Mouse (Mus musculus): Measurements from ENCODE around the gene Dnhd1. TPM values are rescaled to one million over a fixed set of nuclear protein-coding genes. Genes with fewer than 3 reads are reported as not detected.
A peak's percentile ranks its signal among the peaks of the same experiment; 100 is the strongest.

Dnhd1 gene
- polyA plus RNA-seq, 1 experiment: not detected

DNA sequence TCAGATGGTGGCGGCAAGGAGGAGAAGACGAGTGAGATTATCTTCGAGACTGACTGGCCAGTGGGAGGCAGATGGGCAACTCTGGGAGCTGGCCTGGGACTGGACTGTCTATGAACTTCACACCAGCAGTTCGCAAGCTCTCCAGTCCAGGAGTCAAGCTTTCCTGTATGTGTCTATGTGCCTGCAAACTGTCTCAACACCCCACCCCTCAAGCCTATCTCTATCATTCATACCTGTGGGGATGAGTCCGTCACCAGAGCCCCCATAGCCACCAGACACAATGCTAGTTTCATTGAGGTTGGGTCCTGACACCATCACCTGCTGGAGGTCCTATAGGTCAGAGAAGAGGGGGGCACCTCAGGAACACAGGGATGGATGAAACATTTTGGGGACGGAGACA, 11.9 kb upstream of the Dnhd1 start:
- Histone ChIP-seq H3K27me3 (ENCODE audit: control insufficient read depth) (peaks cover 2% of the 10 kb centered on the region), H3K9me3 (ENCODE audit: control insufficient read depth, low read length) (no peaks in the 10 kb centered on the region), H3K4me1 (ENCODE audit: control insufficient read depth) (peaks cover 60% of the 10 kb centered on the region), H3K4me3 (replicated peaks) (no peak overlapping the region), H3K36me3 (ENCODE audit: control insufficient read depth) (peaks cover 48% of the 10 kb centered on the region)
- no peak for TF ChIP-seq GATA1 (IDR thresholded peaks at IDR 0.05; ENCODE audit: low read length)
- no peak for TF ChIP-seq TAL1 (IDR thresholded peaks at IDR 0.05; ENCODE audit: low read length)

- TF ChIP-seq TAL1 (IDR thresholded peaks at IDR 0.05; ENCODE audit: low read length): no peak
- no peak for TF ChIP-seq GATA1 (IDR thresholded peaks at IDR 0.05; ENCODE audit: low read length)
- Histone ChIP-seq H3K36me3 (ENCODE audit: control insufficient read depth) (peaks cover 53% of the 10 kb centered on the region), H3K27me3 (ENCODE audit: control insufficient read depth) (no peaks in the 10 kb centered on the region), H3K4me1 (ENCODE audit: control insufficient read depth) (peaks cover 55% of the 10 kb centered on the region), H3K9me3 (ENCODE audit: control insufficient read depth, low read length) (no peaks in the 10 kb centered on the region), H3K4me3 (replicated peaks) (peak overlapping the region; percentile 73)
Measured at GRCm38 (mm10) chr7:105639304-105639703, 11.3 kb upstream of the Dnhd1 start.

DNA sequence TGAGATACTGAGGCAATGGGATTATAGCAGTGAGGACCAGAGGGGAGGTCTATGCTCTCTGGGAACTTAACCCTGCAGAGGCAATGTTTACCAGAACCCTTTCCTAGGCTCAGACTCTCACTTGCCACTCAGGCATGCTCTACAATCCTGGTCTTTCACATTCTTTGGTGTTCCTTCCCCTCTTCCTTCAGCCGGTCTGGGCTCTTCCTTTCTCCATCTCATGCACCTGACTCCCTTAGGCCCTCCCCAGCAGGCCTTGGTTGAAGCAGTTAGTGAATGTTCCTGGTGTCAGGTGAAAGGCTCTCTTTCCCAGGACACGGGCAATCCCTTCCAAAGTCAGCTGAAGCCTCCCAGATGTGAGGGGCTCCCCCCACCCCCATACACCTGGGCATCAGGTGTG, 10.9 kb upstream of the Dnhd1 start, which contains the start of gene Timm10b:
TSS of gene Timm10b (plus strand) at position 301 of the 400 bp plus-strand sequence.
- Histone ChIP-seq H3K9me3 (ENCODE audit: control insufficient read depth, low read length) (no peaks in the 10 kb centered on the region), H3K36me3 (ENCODE audit: control insufficient read depth) (peaks cover 54% of the 10 kb centered on the region), H3K4me3 (replicated peaks) (peak within 1 kb of the TSS; percentile 73), H3K4me1 (ENCODE audit: control insufficient read depth) (peaks cover 51% of the 10 kb centered on the region), H3K27me3 (ENCODE audit: control insufficient read depth) (no peaks in the 10 kb centered on the region)
- TF ChIP-seq GATA1 (IDR thresholded peaks at IDR 0.05; ENCODE audit: low read length) (no peak), TAL1 (IDR thresholded peaks at IDR 0.05; ENCODE audit: low read length) (no peak)

DNA sequence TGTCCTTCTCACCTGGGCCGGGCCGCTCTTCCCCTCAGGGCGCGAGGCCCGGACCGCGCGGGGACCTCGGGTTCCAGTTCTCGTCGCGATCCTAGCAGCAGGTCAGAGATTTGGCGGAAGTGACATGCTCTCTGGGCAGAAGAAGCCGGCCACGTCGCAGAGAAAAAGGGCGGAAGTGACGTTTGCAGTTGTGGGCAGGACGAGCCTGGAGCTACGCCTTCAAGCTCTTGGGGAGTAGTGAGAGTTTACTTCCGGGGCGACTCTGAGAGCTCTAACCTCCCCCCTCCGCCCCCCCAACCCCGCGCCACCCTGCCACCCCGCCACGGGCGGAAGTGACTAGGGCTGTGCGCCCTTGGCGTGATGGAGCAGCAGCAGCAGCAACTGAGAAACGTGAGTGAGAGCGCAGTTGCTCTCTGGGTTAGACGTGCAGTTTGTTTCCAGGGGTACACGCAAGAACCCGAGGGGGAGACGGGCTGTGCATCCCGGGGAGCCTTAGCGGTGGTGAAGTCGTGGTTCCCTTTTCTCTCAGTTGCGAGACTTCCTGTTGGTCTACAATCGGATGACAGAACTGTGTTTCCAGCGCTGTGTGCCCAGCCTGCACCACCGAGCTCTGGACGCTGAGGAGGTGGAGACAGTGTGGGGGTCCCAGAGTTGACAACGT, 10.3 kb upstream of the Dnhd1 start, which contains the start of the genes Arfip2 and Gm45799:
TSS of gene Arfip2 (minus strand) at position 184 of the 661 bp plus-strand sequence.
TSS of gene Gm45799 (plus strand) at position 320 of the 661 bp plus-strand sequence.
- peaks cover 47% of the 10 kb centered on the region for H3K4me1 ChIP-seq (ENCODE audit: control insufficient read depth)
- no peaks in the 10 kb centered on the region for H3K27me3 ChIP-seq (ENCODE audit: control insufficient read depth)
- no peaks in the 10 kb centered on the region for H3K9me3 ChIP-seq (ENCODE audit: control insufficient read depth, low read length)
- no peak for TF ChIP-seq GATA1 (IDR thresholded peaks at IDR 0.05; ENCODE audit: low read length)
- no peak for TF ChIP-seq TAL1 (IDR thresholded peaks at IDR 0.05; ENCODE audit: low read length)
- peaks cover 57% of the 10 kb centered on the region for H3K36me3 ChIP-seq (ENCODE audit: control insufficient read depth)
- peak within 1 kb of the TSS; percentile 73 for H3K4me3 ChIP-seq (replicated peaks)

- Histone ChIP-seq H3K4me3 (replicated peaks) (peak overlapping the region; percentile 73), H3K27me3 (ENCODE audit: control insufficient read depth) (no peaks in the 10 kb centered on the region), H3K9me3 (ENCODE audit: control insufficient read depth, low read length) (no peaks in the 10 kb centered on the region), H3K36me3 (ENCODE audit: control insufficient read depth) (peaks cover 53% of the 10 kb centered on the region), H3K4me1 (ENCODE audit: control insufficient read depth) (peaks cover 42% of the 10 kb centered on the region)
- no peak for TF ChIP-seq GATA1 (IDR thresholded peaks at IDR 0.05; ENCODE audit: low read length)
- TF ChIP-seq TAL1 (IDR thresholded peaks at IDR 0.05; ENCODE audit: low read length): no peak
Measured at GRCm38 (mm10) chr7:105640894-105641255, 9.8 kb upstream of the Dnhd1 start.

DNA sequence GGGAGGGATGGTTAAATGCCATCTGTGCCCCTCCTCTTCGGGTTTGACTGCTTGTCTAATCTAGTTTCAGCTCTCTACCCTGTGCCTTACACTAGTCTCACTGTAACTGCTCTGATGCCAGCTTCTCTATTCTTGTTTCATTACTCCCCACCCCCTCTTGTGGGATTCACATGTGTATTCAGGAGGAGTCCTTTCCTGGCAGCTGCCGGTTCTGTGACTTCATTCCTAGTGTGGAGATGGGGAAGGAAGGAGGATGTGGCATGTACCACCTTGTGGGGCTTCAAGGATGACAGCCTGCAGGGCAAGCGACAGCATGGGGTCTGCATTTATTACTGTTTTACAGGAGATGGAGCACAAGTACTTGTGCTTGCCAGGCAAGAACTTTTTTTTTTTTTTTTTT, 8.7 kb upstream of the Dnhd1 start:
- H3K4me3 ChIP-seq (replicated peaks): peak overlapping the region; percentile 8
- peaks cover 34% of the 10 kb centered on the region for H3K4me1 ChIP-seq (ENCODE audit: control insufficient read depth)
- TF ChIP-seq GATA1 (IDR thresholded peaks at IDR 0.05; ENCODE audit: low read length) (no peak), TAL1 (IDR thresholded peaks at IDR 0.05; ENCODE audit: low read length) (no peak)
- H3K27me3 ChIP-seq (ENCODE audit: control insufficient read depth): no peaks in the 10 kb centered on the region
- H3K9me3 ChIP-seq (ENCODE audit: control insufficient read depth, low read length): no peaks in the 10 kb centered on the region
- H3K36me3 ChIP-seq (ENCODE audit: control insufficient read depth): peaks cover 43% of the 10 kb centered on the region

DNA sequence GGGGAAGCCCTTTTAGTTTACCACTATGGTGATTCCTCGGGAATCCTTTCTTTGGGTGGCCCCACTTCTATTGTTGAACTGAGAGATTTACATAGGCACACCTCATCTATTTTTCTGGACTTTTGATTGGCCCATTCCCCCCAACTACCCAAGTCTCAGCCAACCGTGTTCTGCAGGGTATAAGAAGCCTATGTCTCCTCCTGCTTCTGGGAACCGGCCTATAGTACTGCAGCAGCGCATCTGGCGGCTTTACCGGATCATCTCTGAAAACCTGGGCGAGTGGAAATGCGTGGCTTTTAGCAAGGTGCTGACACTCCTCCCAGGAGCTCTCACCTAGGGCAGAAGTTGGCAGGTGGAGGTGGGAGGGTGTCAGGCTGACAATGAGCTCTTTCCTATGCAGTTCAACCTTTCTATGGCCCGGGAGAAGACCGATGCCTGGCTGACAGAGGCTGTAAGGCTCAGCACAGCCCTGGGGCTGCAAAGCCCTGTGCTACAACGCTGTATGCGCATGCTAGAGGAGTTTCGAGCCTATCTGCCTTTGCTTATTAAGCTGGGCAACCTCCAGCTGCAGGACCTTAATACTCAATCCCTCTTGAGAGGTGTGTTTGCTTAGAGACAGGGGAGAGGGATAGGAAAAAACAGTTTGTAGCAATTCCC, 35.0 kb downstream of the Dnhd1 start:
- no peaks in the 10 kb centered on the region; the same call in 1 of the 2 replicates for H3K27me3 ChIP-seq (ENCODE audit: control insufficient read depth)
- TF ChIP-seq TAL1 (IDR thresholded peaks at IDR 0.05; ENCODE audit: low read length) (no peak), GATA1 (IDR thresholded peaks at IDR 0.05; ENCODE audit: low read length) (no peak)

GRCm38 (mm10) chr7:105690875-105691274, 40.2 kb downstream of the Dnhd1 start:
- H3K4me1 ChIP-seq (ENCODE audit: control insufficient read depth): no peaks in the 10 kb centered on the region

More for the DNA sequence above, 35.0 kb downstream of the Dnhd1 start:
- no peak overlapping the region for H3K4me3 ChIP-seq (replicated peaks)
- H3K36me3 ChIP-seq (ENCODE audit: control insufficient read depth): no peaks in the 10 kb centered on the region
- no peaks in the 10 kb centered on the region for H3K4me1 ChIP-seq (ENCODE audit: control insufficient read depth)
- no peaks in the 10 kb centered on the region for H3K9me3 ChIP-seq (ENCODE audit: control insufficient read depth, low read length)

DNA sequence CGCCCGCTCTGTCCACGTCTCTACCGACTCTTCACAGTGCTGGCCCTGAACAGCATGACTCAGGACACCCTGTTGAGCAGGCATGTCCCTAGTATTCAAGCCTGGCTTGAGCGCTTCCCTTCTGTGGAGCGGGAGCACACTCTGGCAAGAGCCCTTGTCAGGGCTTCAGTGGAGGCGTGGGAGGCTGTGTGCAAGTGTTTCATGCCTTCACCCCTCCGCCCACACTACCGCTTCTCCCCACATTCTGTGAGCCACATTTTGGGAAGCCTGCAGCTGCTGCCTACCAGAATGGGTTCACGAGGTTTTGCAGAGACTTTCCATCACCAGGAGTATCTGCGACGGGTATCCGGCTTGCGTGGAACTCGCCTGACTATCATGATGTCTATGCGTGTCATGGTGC, 52.6 kb downstream of the Dnhd1 start:
- no peaks in the 10 kb centered on the region for H3K27me3 ChIP-seq (ENCODE audit: control insufficient read depth)
- no peaks in the 10 kb centered on the region for H3K9me3 ChIP-seq (ENCODE audit: control insufficient read depth, low read length)
- TF ChIP-seq GATA1 (IDR thresholded peaks at IDR 0.05; ENCODE audit: low read length) (no peak), TAL1 (IDR thresholded peaks at IDR 0.05; ENCODE audit: low read length) (no peak)
- no peaks in the 10 kb centered on the region for H3K4me1 ChIP-seq (ENCODE audit: control insufficient read depth)
- H3K4me3 ChIP-seq (replicated peaks): no peak overlapping the region
- H3K36me3 ChIP-seq (ENCODE audit: control insufficient read depth): no peaks in the 10 kb centered on the region

More at GRCm38 (mm10) chr7:105690875-105691274, 40.2 kb downstream of the Dnhd1 start:
- Histone ChIP-seq H3K27me3 (ENCODE audit: control insufficient read depth) (no peaks in the 10 kb centered on the region; the same call in 1 of the 2 replicates), H3K4me3 (replicated peaks) (no peak overlapping the region), H3K9me3 (ENCODE audit: control insufficient read depth, low read length) (no peaks in the 10 kb centered on the region), H3K36me3 (ENCODE audit: control insufficient read depth) (no peaks in the 10 kb centered on the region)
- TF ChIP-seq GATA1 (IDR thresholded peaks at IDR 0.05; ENCODE audit: low read length): no peak
